ENCODE assay signal across 21 mouse cellular contexts in the genomic region with DNA sequence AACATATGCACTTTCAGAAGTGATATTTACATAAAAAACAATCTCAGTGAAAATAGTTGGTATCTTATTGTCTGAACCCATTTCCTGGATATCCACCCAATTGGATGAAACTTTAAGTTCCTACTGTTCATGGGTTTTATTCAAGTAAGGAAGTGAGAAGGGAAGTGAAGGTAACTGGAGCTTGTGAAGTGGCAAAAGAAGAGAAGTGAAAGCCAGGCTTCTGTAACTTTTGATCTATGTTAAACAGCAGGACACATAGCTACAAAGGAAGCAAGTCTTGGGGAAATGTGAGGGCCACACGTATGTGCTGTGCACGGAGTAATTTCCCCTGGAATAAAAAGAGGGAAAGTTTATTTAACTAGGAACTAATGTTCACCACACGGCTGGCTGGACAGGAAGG.
"Had no signal": no experiment of that assay in that cellular context is flagged by ENCODE, and none has a peak within 500 bp of the region (broad histone marks: within the 10 kb centered on the region; RNA-seq: fewer than 3 reads in every experiment).

No protein-coding gene starts in this region.

- H3K36me3 ChIP-seq: heart, embryonic 13.5 days; heart, embryonic 15.5 days; hindbrain, embryonic 13.5 days; hindbrain, embryonic 15.5 days; limb, embryonic 10.5 days; limb, embryonic 12.5 days had no signal

- ATAC-seq: hindbrain, postnatal 0 days; intestine, embryonic 16.5 days had no signal

- DNase-seq: gastrocnemius, adult 2 months; gastrocnemius, postnatal 10 days; gastrocnemius, postnatal 25 days; heart, adult 11 months; heart, adult 2 months; heart, postnatal 14 days; heart, postnatal 36 days; kidney, adult 11 months; kidney, adult 2 months; kidney, postnatal 10 days; kidney, postnatal 25 days; kidney, postnatal 4 days; liver had no signal

- H3K27me3 ChIP-seq: heart, embryonic 13.5 days; heart, embryonic 15.5 days; hindbrain, embryonic 13.5 days; hindbrain, embryonic 15.5 days; limb, embryonic 12.5 days had no signal
